Mouse (Mus musculus) liver, postnatal 0 days (tissue): Measurements from ENCODE around the gene Memo1. TPM values are rescaled to one million over a fixed set of nuclear protein-coding genes. Genes with fewer than 3 reads are reported as not detected.
A peak's percentile ranks its signal among the peaks of the same experiment; 100 is the strongest.

Experiments
- ATAC-seq: fragments of 200-750 bp; cut with Nextera tagmentation; 2 replicates; pipeline ENCODE4 v1.8.0; 2017; ENCODE audit warnings: mild to moderate bottlenecking, moderate library complexity
- DNase-seq: peaks from one replicate; pipeline ENCODE4 v3.0.0-alpha.2; 2016
- H3K27ac ChIP-seq: fragments of 300-500 bp; sonication (generic); 2 replicates; pipeline ENCODE4 v1.5.1; 2014; ENCODE audit warnings: antibody characterized with exemption, moderate library complexity, mild to moderate bottlenecking, low read depth
- H3K27me3 ChIP-seq: fragments of 300-500 bp; sonication (generic); 2 replicates; pipeline ENCODE4 v1.6.1; 2014; ENCODE audit warnings: low read length, control low read depth, mixed read lengths; ENCODE audit not compliant: insufficient read depth
- H3K36me3 ChIP-seq: fragments of 300-500 bp; sonication (generic); replicated peaks from 2 replicates; pipeline ENCODE4 v1.6.1; 2014; ENCODE audit warnings: mild to moderate bottlenecking, control low read depth, low read length, moderate library complexity, mixed read lengths; ENCODE audit not compliant: insufficient read depth
- H3K4me1 ChIP-seq: fragments of 300-500 bp; sonication (generic); 2 replicates; pipeline ENCODE4 v1.6.1; 2014; ENCODE audit warnings: antibody characterized with exemption, mild to moderate bottlenecking, control low read depth; ENCODE audit not compliant: insufficient read depth
- H3K4me2 ChIP-seq: fragments of 300-500 bp; sonication (generic); 2 replicates; pipeline ENCODE4 v1.6.1; 2014; ENCODE audit warnings: low read depth, mild to moderate bottlenecking, low read length, moderate library complexity, mixed read lengths
- H3K4me3 ChIP-seq: fragments of 300-500 bp; sonication (generic); 2 replicates; pipeline ENCODE4 v1.5.1; 2014; ENCODE audit warnings: low read depth, low read length
- H3K9ac ChIP-seq: fragments of 300-500 bp; sonication (generic); replicated peaks from 2 replicates; pipeline ENCODE4 v1.6.1; 2014; ENCODE audit warnings: mild to moderate bottlenecking, moderate library complexity
- H3K9me3 ChIP-seq: fragments of 300-500 bp; sonication (generic); 2 replicates; pipeline ENCODE4 v1.6.1; 2016; ENCODE audit warnings: mild to moderate bottlenecking, control low read depth, low read length, mixed read lengths
- CTCF ChIP-seq: sonication (generic); IDR thresholded peaks from 2 replicates; pipeline ENCODE4 v1.5.1; 2016; ENCODE audit warnings: antibody characterized with exemption, low read depth
- EP300 ChIP-seq: IDR thresholded peaks from 2 replicates; pipeline ENCODE4 v1.6.1; 2016; ENCODE audit warnings: antibody characterized with exemption, low read depth, mild to moderate bottlenecking
- WGBS: fragments of 180-500 bp; shearing (Covaris S2); extraction: QIAGEN DNeasy Blood & Tissue Kit; methylation state at CpG from one replicate; pipeline ENCODE4 v1.1.7; 2014; ENCODE audit not compliant: insufficient replicate concordance; 5-methylcytosine and 5-hydroxymethylcytosine counted together
- polyA plus RNA-seq: library from polyadenylated mRNA; unstranded; fragments of >200 nt; fragmentation: Nextera tagmentation; extraction: Ambion mirVana; gene quantifications from 2 replicates; pipeline ENCODE4 v1.2.1, GENCODE M21; 2015

The Memo1 gene
- polyA plus RNA-seq, 1 experiment from 2014 or later: 67.9 TPM

- no peaks in the 10 kb centered on the region for H3K27me3 ChIP-seq
- H3K4me2 ChIP-seq: no peak overlapping the region
- DNase-seq (no peak), ATAC-seq (no peak)
- no peaks in the 10 kb centered on the region for H3K9me3 ChIP-seq
- no peaks in the 10 kb centered on the region for H3K36me3 ChIP-seq
- TF ChIP-seq EP300: no peak
- TF ChIP-seq CTCF: no peak
- no peak overlapping the region for H3K9ac ChIP-seq
- no peak overlapping the region for H3K4me3 ChIP-seq
- H3K27ac ChIP-seq: no peak overlapping the region
- no peaks in the 10 kb centered on the region for H3K4me1 ChIP-seq
Observed at GRCm38 (mm10) chr17:74173726-74174125, 121.6 kb downstream of the Memo1 start.

- Histone ChIP-seq H3K9me3 (no peaks in the 10 kb centered on the region), H3K4me1 (no peaks in the 10 kb centered on the region), H3K27ac (no peak overlapping the region), H3K27me3 (no peaks in the 10 kb centered on the region), H3K9ac (no peak overlapping the region), H3K36me3 (no peaks in the 10 kb centered on the region), H3K4me3 (no peak overlapping the region), H3K4me2 (no peak overlapping the region)
- DNase-seq (no peak), ATAC-seq (no peak)
- WGBS: 65% methylated on average over 1 of the region's 1 CpGs
- TF ChIP-seq EP300 (no peak), CTCF (no peak)
Observed at GRCm38 (mm10) chr17:74172834-74173233, 122.5 kb downstream of the Memo1 start.

- H3K9ac ChIP-seq: 0 out of 2 replicates have a peak overlapping the region, but pooled peaks have one; percentile 2
Observed at GRCm38 (mm10) chr17:74159443-74159894, 135.9 kb downstream of the Memo1 start.

GRCm38 (mm10) chr17:74158161-74158560 is 137.2 kb downstream of the Memo1 start:
- Histone ChIP-seq H3K9ac (no peak overlapping the region), H3K27ac (no peak overlapping the region), H3K4me3 (no peak overlapping the region), H3K36me3 (no peaks in the 10 kb centered on the region), H3K27me3 (no peaks in the 10 kb centered on the region), H3K4me1 (peaks cover 5% of the 10 kb centered on the region; the same call in 1 of the 2 replicates), H3K9me3 (no peaks in the 10 kb centered on the region), H3K4me2 (no peak overlapping the region)
- DNase-seq (no peak), ATAC-seq (no peak)
- TF ChIP-seq EP300 (no peak), CTCF (no peak)
- WGBS: 82% methylated on average over 3 of the region's 3 CpGs

More at GRCm38 (mm10) chr17:74159443-74159894, 135.9 kb downstream of the Memo1 start:
- H3K4me2 ChIP-seq: peak overlapping the region; percentile 69
- ATAC-seq (peak; percentile 99), DNase-seq (peak; percentile 80)
- H3K36me3 ChIP-seq: no peaks in the 10 kb centered on the region
- peak overlapping the region; percentile 23 for H3K4me3 ChIP-seq
- no peak overlapping the region for H3K27ac ChIP-seq
- H3K27me3 ChIP-seq: no peaks in the 10 kb centered on the region
- 5% methylated on average over 9 of the region's 9 CpGs for WGBS
- peaks cover 5% of the 10 kb centered on the region; the same call in 1 of the 2 replicates for H3K4me1 ChIP-seq
- TF ChIP-seq EP300: no peak
- TF ChIP-seq CTCF: no peak
- H3K9me3 ChIP-seq: no peaks in the 10 kb centered on the region

Other genes with a start within 250 kb of the Memo1 start
- gene Srd5a2, start 247.6 kb downstream of the Memo1 start, polyA plus RNA-seq: not detected in 2 replicates
- 95.1 and 96.3 TPM in 2 replicates for gene Dpy30, start 28.4 kb upstream of the Memo1 start, polyA plus RNA-seq
- gene Spast, start 43.5 kb upstream of the Memo1 start, polyA plus RNA-seq: 5.8 and 5.9 TPM in 2 replicates
- 16.5 and 16.9 TPM in 2 replicates for gene Slc30a6, start 100.1 kb upstream of the Memo1 start, polyA plus RNA-seq
- gene Nlrc4, start 163.6 kb upstream of the Memo1 start, polyA plus RNA-seq: 0.50 and 0.53 TPM in 2 replicates
- gene Yipf4, start 194.0 kb upstream of the Memo1 start, polyA plus RNA-seq: 59.5 and 67.1 TPM in 2 replicates
- 31.2 and 40.6 TPM in 2 replicates for gene Birc6, start 232.8 kb upstream of the Memo1 start, polyA plus RNA-seq